Mouse (Mus musculus) cerebral cortex, adult 2 months (tissue): ENCODE data around the gene Evi5.

Experiments used
- WGBS: fragments of 180-500 bp; shearing (Covaris S2); methylation state at CpG from one replicate; pipeline ENCODE4 v1.1.7; 2018; 5-methylcytosine and 5-hydroxymethylcytosine counted together

Gene Evi5

DNA sequence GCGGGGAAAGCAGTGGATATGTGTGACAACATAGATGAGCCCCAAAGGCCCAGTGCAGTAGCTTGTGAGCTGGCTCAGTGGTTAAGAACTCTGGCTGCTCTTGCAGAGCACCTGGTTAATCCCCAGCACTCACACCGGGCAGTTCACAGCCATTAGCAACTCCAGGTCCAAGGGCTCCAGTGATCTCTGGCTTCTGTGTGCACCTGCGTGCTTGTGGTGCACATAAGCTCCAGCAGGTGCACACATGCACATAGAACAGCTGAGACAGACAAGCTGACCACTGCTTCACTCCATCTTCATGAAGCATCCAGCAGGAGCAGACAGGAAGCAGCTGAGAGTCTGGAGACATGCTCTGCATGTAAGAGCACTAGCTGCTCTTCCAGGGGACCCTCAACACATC is 136.6 kb downstream of the Evi5 start:
- 84% methylated on average over 3 of the region's 3 CpGs for WGBS

DNA sequence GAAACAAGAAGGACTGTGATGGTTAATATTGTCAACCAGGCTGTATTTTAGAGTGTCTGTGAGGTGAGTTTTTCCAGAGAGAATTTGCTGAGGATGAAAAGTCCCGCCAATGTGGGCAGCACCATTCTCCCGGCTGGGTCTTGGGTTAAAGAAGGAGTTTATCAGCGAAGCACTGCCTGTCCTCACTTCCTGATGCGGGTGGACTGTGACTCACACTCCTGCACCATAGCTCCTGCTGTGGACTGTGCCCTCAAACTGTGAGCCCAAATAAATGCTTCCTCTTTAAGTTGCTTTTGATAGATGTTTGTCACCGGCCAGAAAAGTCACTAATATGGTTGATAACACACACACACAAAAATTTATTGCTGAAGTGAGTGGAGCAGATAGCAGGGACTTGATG is 138.7 kb downstream of the Evi5 start:
- 78% methylated on average over 5 of the region's 5 CpGs for WGBS

DNA sequence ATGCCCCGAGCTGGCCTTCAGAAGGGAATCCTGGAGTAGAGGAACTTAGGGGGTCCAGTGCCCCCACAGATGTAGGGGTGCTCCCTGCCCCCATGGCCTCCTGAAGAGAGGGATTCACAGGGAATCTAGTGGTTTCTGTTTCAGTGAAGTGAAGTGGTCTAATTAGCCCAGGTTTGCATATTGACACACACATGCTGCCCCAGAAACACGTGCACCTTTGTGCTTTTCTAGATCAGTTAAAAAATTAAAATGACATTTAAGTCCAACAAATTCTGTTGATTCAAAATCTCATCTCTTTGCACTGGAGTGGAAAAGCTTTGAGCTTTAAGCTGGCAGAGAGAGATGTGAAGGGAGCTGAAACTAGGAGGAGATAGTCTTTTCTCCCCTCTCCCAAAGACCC is 143.1 kb downstream of the Evi5 start:
- WGBS = 29% methylated on average over 2 of the region's 2 CpGs

DNA sequence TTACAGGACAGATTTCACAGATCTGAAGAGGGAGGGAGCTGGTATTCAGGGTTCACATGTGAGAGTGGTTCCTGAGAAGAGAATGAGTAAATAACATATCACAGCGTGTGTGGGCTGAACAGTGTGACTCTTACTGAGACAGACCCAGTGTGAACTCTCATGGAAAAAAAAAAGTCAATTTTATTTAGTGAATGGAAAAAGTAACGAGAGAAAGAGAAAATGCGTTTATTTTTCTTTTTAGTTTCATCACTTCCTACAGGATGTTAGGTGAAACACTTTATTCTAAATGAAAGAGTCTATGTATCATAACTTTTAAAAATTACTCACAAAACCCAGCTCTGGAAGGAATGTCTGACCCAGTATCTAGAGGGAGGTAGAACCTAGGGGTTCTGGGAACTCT is 143.5 kb downstream of the Evi5 start:
- WGBS = 44% methylated on average over 3 of the region's 3 CpGs

DNA sequence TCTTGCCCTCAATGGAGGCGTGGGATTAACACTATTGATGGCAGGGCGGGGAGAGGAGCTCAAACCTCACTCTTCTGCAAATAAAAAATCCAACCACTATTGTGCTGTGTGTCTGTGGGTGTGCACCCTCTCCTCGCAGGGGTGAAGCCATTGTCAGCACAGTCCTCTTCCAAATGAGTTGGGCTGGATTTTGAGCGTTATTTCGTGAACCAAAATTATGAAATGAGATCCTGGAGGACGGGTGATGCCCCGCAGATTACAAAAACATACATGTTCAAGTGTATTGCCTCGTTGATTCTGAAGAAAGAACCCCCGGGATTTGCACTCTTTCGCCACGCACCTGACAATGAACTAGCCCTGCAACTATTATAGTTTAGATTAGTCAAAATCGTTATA is 147.9 kb downstream of the Evi5 start:
- 20% methylated on average over 12 of the region's 12 CpGs for WGBS

DNA sequence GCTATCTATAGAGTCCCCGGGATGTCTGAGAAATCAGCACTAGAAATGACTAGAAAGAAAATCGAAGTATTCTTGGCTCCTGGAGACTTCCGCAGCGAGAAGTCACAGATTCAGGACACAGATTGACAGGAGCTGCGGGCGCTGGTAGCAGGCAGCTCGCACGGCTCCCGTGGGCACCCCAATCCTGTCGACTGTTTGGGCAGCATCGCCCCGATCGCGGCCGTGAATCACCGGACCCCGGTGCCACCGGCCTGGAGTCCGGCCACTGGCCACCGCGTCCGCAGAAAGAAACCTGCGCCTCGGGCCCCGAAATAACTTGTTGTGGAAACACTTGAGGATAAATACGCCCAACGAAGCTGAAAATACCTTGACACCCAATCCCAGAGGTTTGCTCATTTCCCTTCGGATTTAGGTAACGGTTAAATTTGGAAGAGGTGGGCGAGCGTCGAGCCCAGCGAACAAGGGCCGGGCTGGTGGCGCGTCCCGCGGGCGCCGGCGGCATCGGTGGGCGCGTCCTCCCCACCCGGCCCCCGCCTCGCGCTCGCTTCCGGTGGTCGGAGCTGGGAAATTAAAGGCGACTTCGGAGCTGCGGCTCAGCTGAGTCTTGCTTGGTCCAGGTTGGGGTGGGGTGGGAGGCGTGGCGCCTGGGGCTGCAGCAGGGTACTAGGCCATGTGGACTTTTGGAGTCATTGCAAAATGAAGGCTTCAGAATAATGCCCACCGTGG is 148.5 kb downstream of the Evi5 start:
- 1% methylated on average over 57 of the region's 57 CpGs for WGBS

DNA sequence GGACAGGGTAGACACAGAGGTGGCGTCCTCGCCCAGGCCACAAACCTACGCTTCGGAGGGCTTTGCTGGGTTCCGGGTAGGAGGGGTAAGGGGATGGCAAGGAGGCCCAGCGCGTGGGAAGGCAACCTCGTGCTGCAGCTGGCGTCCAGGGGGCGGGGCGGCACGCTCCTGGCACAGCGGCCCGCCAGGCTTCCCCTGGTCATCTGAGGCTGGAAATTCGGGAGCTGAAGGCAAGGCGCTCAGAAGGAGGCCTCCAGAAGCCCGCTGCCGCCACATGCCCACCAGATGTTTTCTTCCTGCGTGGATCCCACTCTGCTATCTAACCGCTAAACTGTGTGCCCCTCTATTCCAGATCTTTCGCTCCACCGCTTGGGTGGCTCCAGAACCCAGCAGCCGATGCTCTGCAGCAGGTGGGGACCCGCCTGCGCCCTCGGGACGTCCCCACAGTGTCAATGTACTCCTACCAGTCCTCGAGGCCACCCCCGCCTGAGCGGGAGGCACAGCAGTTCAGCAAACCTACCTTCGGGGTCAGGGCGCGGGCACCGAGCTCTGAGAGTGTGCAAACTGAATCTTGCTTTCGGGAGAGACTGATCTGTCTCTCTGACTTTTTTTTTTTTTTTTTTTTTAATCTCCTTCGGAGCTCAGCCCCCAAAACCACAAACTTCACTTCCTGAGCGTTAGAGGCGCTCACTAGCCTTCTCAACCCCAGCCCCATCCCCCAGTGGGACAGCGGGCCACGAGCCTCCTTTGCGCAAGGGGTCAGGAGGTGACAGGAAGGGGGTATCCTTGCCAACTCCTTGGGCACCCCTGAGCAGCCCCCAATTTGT is 149.3 kb downstream of the Evi5 start, which contains the start of gene Gfi1:
Gfi1 (minus strand) TSS at position 602 of the 827 bp plus-strand sequence.
- WGBS = 2% methylated on average over 41 of the region's 41 CpGs

DNA sequence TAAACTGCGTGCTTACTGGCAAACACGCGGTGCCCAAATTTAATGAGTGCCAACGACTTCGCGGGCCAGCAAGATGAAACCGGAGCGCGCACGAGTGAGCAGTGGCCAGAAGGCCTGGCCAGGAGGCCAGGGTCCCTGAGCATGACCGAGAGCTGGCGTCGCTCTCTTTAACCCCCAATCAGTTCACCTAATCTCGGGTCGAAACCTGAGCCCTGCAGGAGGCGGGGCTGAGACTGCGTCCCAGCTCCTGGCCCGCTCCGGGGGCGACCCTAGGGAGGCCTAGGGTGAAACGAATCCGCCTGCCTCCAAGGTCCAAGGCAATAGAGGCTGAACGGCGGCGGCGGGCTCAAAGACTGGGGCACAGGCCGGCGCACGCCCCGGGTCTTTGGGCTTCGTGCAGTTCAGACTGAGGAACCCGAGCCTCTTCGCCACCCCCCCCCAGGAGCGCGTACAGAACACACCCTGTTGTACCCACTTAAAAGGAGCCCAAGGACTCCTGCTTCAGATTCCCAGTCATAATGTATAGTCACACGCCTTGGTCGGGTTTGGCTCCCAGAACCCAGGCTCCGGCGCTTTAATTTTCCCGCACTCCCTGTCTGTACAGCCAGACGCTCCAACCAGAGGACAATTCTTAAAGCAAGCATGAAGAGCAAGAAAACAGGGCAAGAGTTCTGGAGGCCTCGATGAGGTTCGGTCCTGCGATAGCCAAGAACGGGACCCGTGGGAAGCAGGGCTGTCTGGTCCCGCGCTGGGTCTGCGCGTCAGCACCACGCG is 150.1 kb downstream of the Evi5 start:
- WGBS = 1% methylated on average over 52 of the region's 52 CpGs

DNA sequence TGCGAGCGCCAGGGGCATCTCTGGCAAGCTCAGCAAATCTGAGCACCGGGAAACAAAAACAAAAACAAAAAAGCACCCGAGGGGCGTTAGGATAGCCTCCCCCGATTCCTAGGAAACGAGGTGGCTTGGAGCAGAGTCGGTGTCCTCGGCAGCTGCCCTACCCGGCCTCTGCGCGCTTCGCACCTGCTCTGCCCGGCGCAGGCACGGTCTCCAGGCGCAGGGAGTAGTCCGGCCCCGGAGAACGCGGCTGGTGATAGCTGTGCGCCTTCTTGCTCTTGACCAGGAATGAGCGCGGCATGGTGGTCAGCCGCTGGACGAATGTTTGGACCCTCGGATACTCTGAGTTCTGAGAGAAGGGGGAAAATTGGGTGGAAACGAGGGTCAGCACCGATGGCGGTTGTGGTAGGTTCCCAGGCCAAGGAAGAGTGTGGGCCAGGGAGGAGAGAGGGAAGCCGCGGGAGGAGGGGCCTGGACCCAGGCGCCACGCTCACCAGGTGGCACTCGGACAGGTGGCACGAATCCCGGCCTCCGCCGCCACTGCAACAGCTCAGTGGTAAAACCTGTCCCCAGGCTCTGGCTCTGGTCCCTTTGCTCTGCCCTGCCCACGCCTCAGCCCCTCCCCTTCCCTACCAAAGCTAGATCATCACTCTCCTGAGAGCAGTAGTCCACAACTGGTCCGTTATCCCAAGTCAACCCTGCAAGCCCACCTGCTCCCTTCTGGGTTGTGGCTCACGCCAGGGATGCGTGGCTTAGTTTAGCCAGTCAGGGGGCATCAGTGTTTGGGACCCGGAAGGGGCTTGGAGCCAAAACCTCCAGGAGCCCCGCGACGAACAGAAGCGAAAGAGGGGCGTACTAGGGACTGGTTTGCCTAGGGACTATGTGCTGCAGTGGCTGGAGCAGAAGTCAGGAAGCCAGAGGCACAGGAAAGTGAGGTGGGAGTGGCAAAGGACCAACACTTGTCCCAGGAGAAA is 151.1 kb downstream of the Evi5 start:
- 3% methylated on average over 49 of the region's 49 CpGs for WGBS

DNA sequence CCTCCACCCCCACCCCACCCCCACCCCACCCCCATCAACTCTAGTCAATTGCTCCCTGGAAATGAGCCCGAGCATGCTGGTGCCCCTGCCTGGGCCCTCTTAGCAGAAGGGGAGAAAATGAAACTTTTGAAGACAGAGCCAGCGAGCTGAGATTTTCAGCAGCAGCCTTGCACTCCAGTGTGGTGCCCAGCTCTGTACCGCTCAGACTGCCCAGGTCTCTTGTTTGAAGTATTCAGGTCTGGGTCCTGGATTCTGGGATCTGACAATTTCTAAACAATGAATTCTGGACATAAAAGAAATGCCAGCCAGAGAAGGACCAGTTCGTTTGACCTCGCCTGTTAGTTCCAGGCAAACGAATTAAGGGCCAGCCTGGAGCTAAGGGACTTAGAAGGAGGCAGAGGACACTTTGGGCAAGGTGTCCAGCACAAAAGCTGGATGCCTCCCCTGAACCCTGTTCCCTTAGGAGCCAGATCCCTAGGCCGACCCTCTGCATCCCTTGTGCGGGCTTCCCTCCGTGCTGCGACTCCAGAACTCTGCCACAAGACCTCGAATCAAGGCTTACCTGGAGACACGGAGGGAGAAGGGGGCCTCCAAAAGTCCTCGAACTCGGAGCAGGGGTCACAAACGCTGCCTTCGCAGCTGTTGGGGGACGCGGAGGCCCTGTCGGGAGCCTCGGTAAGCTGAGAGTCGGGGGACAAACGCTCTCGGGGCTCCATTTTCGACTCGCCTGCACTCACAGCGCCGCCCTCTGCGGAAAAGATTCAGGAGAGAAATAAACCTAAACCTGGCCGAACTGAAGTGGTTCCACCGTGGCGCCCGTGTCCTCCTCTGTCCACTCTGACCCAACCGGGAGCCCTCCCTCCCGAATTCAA is 152.0 kb downstream of the Evi5 start:
- 2% methylated on average over 34 of the region's 34 CpGs for WGBS

DNA sequence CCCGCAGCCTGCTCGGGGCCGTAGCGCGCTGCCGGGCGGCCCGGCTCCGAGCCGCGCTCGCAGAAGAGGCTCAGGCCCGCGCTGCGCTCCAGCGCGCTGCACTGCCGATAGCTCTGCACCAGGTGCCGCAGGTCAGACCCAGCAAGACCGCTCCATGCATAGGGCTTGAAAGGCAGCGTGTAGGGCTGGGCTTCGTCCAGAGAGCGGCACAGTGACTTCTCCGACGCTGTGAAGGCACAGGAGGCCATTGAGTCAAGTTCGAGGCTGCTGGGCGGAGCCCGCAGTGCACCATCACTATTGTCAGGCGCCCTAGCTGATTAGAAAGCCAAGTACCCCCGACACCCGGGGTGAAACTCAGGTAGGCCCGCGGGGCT is 153.3 kb downstream of the Evi5 start:
- 1% methylated on average over 33 of the region's 33 CpGs for WGBS

DNA sequence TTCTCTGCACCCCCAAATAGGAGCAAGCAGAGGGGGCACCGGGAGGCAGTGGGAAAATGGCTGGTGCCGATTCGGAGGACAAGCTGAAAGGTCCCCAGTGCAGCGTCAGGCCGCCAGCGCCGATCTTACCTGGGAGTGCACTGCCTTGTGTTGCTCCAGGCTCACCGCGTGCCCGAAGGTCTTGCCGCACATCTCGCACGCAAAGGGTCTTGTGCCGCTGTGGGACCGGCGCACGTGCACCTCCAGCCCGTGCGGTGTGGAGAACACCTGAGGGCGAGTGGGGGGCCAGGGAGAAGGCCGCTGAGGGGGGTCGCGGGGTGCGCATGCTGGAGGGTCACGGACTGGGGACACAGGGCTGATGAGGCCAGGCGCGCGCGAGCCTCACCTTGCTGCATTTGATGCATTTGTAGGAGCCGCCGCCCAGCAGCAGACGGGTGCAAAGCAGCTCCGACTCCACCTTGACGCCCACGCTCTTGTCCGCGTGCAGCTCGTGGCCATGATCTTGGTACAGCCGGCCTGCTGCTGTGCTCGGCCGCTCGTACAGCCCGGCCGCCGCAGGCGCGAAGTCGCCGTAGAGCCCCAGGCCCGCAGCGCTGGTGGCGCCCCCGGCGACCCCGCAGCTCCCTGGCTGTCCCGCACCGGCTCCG is 153.8 kb downstream of the Evi5 start:
- WGBS = 3% methylated on average over 58 of the region's 58 CpGs

DNA sequence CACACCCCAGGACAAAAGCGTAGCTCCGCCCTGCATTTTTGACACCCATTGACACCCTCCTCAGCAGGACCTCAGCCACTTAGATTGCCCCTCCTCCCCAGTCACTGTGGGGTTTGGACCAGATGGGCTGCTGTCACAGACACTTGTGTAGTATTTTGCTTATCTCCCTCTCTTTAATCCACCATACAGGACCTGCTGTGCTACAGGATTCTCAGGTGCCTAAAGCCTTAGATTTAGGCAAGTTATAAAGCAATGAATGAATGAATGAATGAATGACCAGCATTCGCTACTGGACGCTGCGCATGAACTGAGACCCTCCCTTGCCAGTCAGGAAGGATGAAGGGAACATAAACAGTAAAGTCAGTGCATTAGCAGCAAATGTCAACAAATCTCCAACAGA is 154.4 kb downstream of the Evi5 start:
- WGBS = 6% methylated on average over 5 of the region's 5 CpGs

DNA sequence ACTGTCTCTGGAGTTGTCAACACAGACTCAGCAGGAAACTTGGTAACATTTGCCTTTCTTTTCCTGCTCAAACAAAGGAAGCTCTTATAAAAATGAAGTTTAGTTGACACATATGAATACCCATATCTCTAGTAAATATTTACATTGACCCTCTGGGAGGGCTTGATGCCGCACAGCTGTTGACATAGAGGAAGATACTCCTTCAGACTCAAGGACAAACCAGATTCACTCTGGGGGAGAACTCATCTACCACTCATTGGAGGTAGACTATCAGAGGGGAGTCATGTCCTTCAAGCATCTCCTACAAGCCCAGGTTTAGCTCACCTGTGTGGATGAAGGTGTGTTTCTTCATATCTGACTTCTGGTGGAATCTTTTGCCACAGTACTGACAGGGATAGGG is 155.1 kb downstream of the Evi5 start:
- WGBS = 29% methylated on average over 1 of the region's 1 CpGs

DNA sequence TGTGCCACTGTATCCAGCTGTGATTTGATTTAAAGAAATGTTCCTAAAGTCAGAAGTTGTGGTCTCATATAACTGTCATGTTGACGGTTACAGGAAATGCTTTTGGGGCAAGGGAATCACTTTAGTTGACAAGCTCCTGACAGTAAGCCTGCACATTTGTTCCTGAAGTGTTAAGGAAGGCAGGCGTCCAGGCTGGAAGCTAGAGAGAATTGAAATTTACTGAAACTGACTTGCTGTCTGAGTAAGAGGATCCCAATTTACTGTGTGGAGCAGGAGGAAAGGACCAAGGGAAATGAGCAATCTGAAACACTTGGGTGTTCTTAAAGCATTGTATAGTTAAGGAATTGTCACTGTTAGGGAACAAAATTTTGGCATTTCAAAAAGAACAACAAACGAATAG is 155.7 kb downstream of the Evi5 start:
- WGBS = 27% methylated on average over 3 of the region's 3 CpGs

DNA sequence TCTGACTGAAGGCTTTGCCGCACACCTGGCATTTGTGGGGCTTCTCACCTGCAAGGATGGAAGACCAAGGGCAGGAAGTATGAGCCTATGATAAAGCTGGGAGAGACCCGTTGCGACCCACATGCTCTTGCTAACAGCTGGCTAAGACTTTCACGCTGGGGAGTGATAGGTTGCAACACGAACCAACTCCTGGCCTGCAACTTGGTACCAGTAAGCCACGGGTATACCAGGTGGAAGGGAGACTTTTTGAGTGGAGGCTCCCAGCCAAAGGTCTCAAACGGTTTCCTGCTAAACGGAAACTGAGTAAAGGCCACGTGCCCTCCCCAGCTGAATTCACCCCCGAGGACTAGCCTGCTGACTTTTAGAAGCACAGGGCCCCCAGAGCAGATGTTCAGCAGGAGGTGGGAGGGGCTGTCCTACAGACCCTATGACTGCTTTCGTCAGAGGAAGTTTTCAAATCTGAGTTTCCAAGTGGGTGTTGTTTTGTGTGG is 157.0 kb downstream of the Evi5 start:
- WGBS = 27% methylated on average over 11 of the region's 11 CpGs

DNA sequence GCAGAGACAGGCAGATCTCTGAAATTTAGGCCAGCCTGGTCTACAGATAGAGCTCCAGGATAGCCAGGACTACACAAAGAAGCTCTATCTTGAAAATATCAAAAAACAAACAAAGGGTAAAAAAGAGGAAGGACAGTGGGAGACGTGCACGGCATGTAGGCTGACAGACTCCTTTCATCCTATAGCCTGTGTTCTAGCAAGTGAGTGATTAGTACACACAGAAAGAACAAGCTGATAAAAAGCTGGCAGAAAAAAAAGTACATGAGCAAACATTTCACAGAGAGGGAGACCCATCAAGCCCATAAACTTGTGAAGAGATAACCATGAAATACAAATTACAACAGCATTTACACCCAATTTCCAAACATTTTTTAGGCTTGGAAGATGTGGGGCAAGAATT is 163.2 kb downstream of the Evi5 start:
- 64% methylated on average over 2 of the region's 2 CpGs for WGBS

DNA sequence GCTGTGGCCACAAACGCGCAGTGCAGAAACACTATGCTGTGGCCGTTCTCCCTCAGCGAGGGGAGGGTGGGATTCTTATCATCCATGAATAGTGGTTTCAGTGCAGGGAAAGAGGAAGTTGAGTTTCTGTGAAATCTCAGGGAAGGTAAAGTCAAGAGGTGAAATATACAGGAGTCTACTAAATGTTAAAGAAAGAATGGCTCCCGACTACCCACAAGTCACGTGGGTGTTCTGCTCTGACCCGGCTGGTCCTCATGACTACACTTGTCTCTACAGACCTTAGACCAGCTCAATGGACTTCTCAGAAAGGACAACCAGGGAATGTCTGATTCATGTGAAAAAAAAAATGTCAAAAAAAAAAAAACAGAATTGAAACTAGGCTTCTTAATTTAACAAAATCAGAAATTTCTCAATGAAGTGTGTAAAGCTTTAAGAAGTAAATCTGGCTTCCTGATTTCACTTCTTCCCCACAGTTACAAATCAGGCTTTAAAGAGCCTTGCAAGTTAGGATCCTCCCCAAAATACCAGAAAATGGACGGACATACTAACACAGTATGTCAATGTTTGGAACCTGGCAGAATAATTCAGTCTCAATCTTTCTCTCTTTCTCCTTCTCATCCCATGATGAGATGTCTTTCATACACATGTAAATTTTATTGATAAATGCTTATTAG is 166.6 kb downstream of the Evi5 start:
- 82% methylated on average over 8 of the region's 8 CpGs for WGBS

DNA sequence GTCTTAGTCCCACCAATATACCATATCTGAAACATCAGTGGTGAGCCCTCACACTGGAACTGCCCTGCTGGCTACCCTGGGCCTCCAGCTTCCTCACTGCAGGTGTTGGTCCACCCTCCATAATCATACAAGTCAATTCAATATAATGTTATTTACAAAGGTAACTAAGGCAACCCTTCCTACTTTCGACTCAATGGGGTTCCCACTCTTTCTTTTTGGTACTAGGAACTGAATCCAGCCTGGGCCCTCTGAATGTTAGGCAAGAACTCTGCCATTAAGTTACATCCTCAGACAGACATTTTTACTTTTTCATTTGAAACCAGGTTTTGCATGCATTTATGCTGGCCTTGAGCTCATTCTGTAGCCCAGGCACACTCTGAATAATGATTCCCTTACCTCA is 168.6 kb downstream of the Evi5 start:
- 78% methylated on average over 1 of the region's 1 CpGs for WGBS
